In the genomic region with DNA sequence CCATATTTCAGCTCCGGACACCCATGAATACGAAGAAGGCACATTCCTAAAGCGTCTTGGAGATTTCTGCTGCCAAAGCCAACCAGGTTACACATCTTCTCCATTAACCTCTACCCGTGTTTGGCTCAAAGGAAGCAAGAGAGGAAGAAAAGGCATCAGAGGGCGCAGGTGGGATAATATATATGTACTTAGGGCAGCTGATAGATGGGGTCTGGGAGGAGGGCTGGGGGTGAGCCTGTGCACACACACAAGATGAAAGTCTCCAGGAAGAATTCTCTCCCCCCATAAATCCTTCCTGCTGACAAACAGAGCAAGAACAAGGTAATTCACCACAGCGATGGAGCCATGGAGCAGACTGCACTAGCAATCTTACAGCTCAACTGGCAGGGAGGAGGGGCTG, we compare ENCODE assay signal across 14 mouse cellular contexts.
"Had no signal": no experiment of that assay in that cellular context is flagged by ENCODE, and none has a peak within 500 bp of the region (broad histone marks: within the 10 kb centered on the region; RNA-seq: fewer than 3 reads in every experiment).

No protein-coding gene starts in this region.

- H3K27me3 ChIP-seq: limb, embryonic 15.5 days; liver, embryonic 12.5 days; stomach, embryonic 15.5 days had no signal

- H3K9me3 ChIP-seq: limb, embryonic 15.5 days; stomach, embryonic 15.5 days had no signal

- H3K4me2 ChIP-seq: limb, embryonic 15.5 days; liver, embryonic 12.5 days; lung, embryonic 14.5 days; stomach, embryonic 15.5 days had no signal

- H3K4me3 ChIP-seq: limb, embryonic 15.5 days; liver, embryonic 12.5 days; myocyte; stomach, embryonic 15.5 days had no signal

- H3K27ac ChIP-seq: kidney, postnatal 0 days; limb, embryonic 15.5 days; liver, embryonic 12.5 days; stomach, embryonic 15.5 days had no signal

- H3K4me1 ChIP-seq: limb, embryonic 15.5 days; liver, embryonic 12.5 days; stomach, embryonic 15.5 days had no signal

- ATAC-seq: liver, embryonic 12.5 days had no signal

- H3K9ac ChIP-seq: limb, embryonic 15.5 days; liver, embryonic 12.5 days; lung, embryonic 14.5 days; stomach, embryonic 15.5 days had no signal

- H3K36me3 ChIP-seq: limb, embryonic 15.5 days; liver, embryonic 12.5 days; stomach, embryonic 15.5 days had no signal

- DNase-seq: kidney, adult 11 months; kidney, adult 9 months; layer of hippocampus, adult 9-11 months; layer of hippocampus, postnatal 36 days; lung, embryonic 14.5 days; lung, postnatal 14 days; right cerebral cortex, postnatal 14 days; thymus, adult 2 months; thymus, postnatal 25 days had no signal
